Comparison of ENCODE assay signal across 8 mouse cellular contexts in the genomic region with DNA sequence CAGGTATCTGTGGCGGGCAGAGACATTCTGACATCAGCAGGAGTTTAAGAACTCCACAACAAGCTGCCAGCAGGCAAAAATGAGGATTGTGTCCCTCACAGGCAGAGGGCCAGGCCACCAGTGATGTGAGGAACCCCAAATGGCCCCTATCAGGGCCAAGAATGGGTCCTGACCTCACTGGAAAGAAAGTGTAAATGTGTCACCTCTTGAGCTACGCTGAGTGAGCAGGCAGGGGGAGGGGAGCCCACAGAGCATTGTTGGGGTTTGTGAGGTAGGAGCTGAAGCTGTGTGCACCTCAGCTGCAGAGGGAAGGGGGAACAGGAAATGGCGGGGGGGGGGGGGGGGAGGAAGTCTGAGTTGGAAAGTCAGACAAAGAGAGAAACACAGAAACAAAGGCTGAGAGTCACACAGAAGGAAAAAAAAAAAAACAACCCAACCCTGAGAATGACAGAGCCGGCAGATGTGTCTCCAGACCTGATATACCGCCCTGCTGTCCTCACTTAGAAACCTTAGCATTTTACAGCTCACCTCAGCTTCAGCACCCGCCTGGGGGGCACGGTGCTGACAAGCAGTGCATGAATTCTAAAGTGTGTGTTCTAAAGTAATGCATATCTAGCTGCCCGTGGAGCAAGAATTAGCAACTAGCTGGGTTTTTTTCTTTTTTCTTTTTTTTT. TPM values are rescaled to one million over a fixed set of nuclear protein-coding genes. Genes with fewer than 3 reads are reported as not detected.
DNase-seq lines count a peak whose midpoint lies in the region; ATAC-seq and TF ChIP-seq lines count a peak whose summit lies in the region.

No protein-coding gene starts in this region.

- intact Hi-C loops in heart, postnatal 14 days (cut with DNase I): no loop called here

- H3K4me1 ChIP-seq in heart, embryonic 10.5 days: peaks cover 17% of the 10 kb centered on the region
- peaks cover 1 to 20% of the 10 kb centered on the region in 2 experiments; a peak in 3 of 4 replicates for H3K4me1 ChIP-seq in heart, embryonic 14.5 days (ENCODE audit: control insufficient read depth in 2 of 2, insufficient read depth in 2 of 2, low read length in 2 of 2)
- H3K4me1 ChIP-seq in liver, embryonic 11.5 days (replicated peaks; ENCODE audit: control insufficient read depth, insufficient read depth, low read length): peaks cover 4% of the 10 kb centered on the region
- H3K4me1 ChIP-seq in hindbrain, embryonic 12.5 days: peaks cover 8% of the 10 kb centered on the region; the same call in 1 of the 2 replicates
- 0 out of 2 replicates have a peak, but pooled peaks cover 3% of the 10 kb centered on the region for H3K4me1 ChIP-seq in midbrain, postnatal 0 days (ENCODE audit: insufficient read depth, low read length)

- no peak overlapping the region for H3K9ac ChIP-seq in heart, embryonic 14.5 days (ENCODE audit: low read length)
- H3K9ac ChIP-seq in liver, embryonic 11.5 days (ENCODE audit: low read depth, low read length): no peak overlapping the region
- H3K9ac ChIP-seq in hindbrain, embryonic 12.5 days: no peak overlapping the region
- no peak overlapping the region for H3K9ac ChIP-seq in midbrain, postnatal 0 days (replicated peaks; ENCODE audit: low read length, poor library complexity, severe bottlenecking)

- H3K27ac ChIP-seq in heart, embryonic 10.5 days: peak overlapping the region; percentile 76
- peak overlapping the region; percentile 41 to 61; a peak in 3 of 4 replicates for H3K27ac ChIP-seq in heart, embryonic 14.5 days (replicated peaks in 1 of 2; ENCODE audit: control insufficient read depth in 1 of 2, insufficient read depth in 1 of 2, low read depth in 2 of 2, low read length in 2 of 2)
- no peak overlapping the region; the same call in 1 of the 2 replicates for H3K27ac ChIP-seq in liver, embryonic 11.5 days (ENCODE audit: low read depth, low read length)
- no peak overlapping the region for H3K27ac ChIP-seq in hindbrain, embryonic 12.5 days
- no peak overlapping the region for H3K27ac ChIP-seq in midbrain, postnatal 0 days (ENCODE audit: low read depth, low read length)

- 0 out of 2 replicates have a peak overlapping the region, but pooled peaks have one; percentile 15 for H3K4me3 ChIP-seq in heart, embryonic 10.5 days
- no peak overlapping the region for H3K4me3 ChIP-seq in heart, embryonic 14.5 days (ENCODE audit: control insufficient read depth in 1 of 2, insufficient read depth in 1 of 2, low read depth in 1 of 2, low read length in 2 of 2)
- no peak overlapping the region for H3K4me3 ChIP-seq in liver, embryonic 11.5 days (ENCODE audit: low read depth, low read length)
- H3K4me3 ChIP-seq in hindbrain, embryonic 12.5 days: no peak overlapping the region
- H3K4me3 ChIP-seq in midbrain, postnatal 0 days (ENCODE audit: low read depth, low read length): no peak overlapping the region

- H3K4me2 ChIP-seq in heart, embryonic 14.5 days (ENCODE audit: low read length): 0 out of 2 replicates have a peak overlapping the region, but pooled peaks have one; percentile 25
- peak overlapping the region; percentile 19; the same call in 1 of the 2 replicates for H3K4me2 ChIP-seq in liver, embryonic 11.5 days
- no peak overlapping the region for H3K4me2 ChIP-seq in hindbrain, embryonic 12.5 days (replicated peaks)
- no peak overlapping the region for H3K4me2 ChIP-seq in midbrain, postnatal 0 days (ENCODE audit: low read depth, low read length, poor library complexity, severe bottlenecking)

- H3K27me3 ChIP-seq in heart, embryonic 10.5 days (ENCODE audit: insufficient read depth, poor library complexity, severe bottlenecking): peaks cover 10% of the 10 kb centered on the region; the same call in 1 of the 2 replicates
- H3K27me3 ChIP-seq in heart, embryonic 14.5 days (ENCODE audit: control insufficient read depth, insufficient read depth, low read length): no peaks in the 10 kb centered on the region
- no peaks in the 10 kb centered on the region for H3K27me3 ChIP-seq in liver, embryonic 11.5 days (replicated peaks; ENCODE audit: control insufficient read depth, insufficient read depth, low read length)
- H3K27me3 ChIP-seq in hindbrain, embryonic 12.5 days: no peaks in the 10 kb centered on the region; the same call in 1 of the 2 replicates
- no peaks in the 10 kb centered on the region; the same call in 1 of the 2 replicates for H3K27me3 ChIP-seq in midbrain, postnatal 0 days (ENCODE audit: insufficient read depth, low read length)

- no peaks in the 10 kb centered on the region for H3K9me3 ChIP-seq in heart, embryonic 10.5 days
- no peaks in the 10 kb centered on the region for H3K9me3 ChIP-seq in heart, embryonic 14.5 days (ENCODE audit: control insufficient read depth, low read length)
- no peaks in the 10 kb centered on the region for H3K9me3 ChIP-seq in liver, embryonic 11.5 days (ENCODE audit: control insufficient read depth, low read length)
- H3K9me3 ChIP-seq in hindbrain, embryonic 12.5 days (replicated peaks): no peaks in the 10 kb centered on the region
- no peaks in the 10 kb centered on the region for H3K9me3 ChIP-seq in midbrain, postnatal 0 days (ENCODE audit: low read length)

- ATAC-seq in heart, embryonic 14.5 days (ENCODE audit: insufficient number of reproducible peaks, insufficient read depth, low FRiP score, low read depth): no peak
- no peak for ATAC-seq in liver, embryonic 11.5 days (replicated peaks; ENCODE audit: low FRiP score)
- no peak for ATAC-seq in hindbrain, embryonic 12.5 days (ENCODE audit: low FRiP score)
- ATAC-seq in midbrain, postnatal 0 days (ENCODE audit: low FRiP score): no peak

- no peak for DNase-seq in heart, embryonic 10.5 days (ENCODE audit: low spot score)
- no peak for DNase-seq in heart, postnatal 14 days
- no peak for DNase-seq in liver, embryonic 11.5 days (ENCODE audit: low spot score)
- DNase-seq in spleen, postnatal 36 days (ENCODE audit: low spot score in 2 of 2): peak; percentile 91 to 92
- no peak for DNase-seq in layer of hippocampus, postnatal 36 days
- DNase-seq in midbrain, postnatal 0 days (ENCODE audit: low spot score): no peak

- no peaks in the 10 kb centered on the region for H3K36me3 ChIP-seq in heart, embryonic 10.5 days
- no peaks in the 10 kb centered on the region for H3K36me3 ChIP-seq in heart, embryonic 14.5 days (ENCODE audit: control insufficient read depth, insufficient read depth, low read length)
- no peaks in the 10 kb centered on the region for H3K36me3 ChIP-seq in liver, embryonic 11.5 days (ENCODE audit: control insufficient read depth, insufficient read depth, low read length)
- H3K36me3 ChIP-seq in hindbrain, embryonic 12.5 days: no peaks in the 10 kb centered on the region
- no peaks in the 10 kb centered on the region for H3K36me3 ChIP-seq in midbrain, postnatal 0 days (ENCODE audit: insufficient read depth, low read length)

- no peak for TF ChIP-seq CTCF in midbrain, postnatal 0 days (IDR thresholded peaks at IDR 0.05)

- WGBS in heart, embryonic 10.5 days: 35% methylated on average over 7 of the region's 8 CpGs
- 32% methylated on average over 7 of the region's 8 CpGs for WGBS in heart, embryonic 14.5 days
- WGBS in liver, embryonic 11.5 days: 39% methylated on average over 7 of the region's 8 CpGs
- 52% methylated on average over 7 of the region's 8 CpGs for whole genome bisulfite sequencing in hindbrain, embryonic 12.5 days
- 68% methylated on average over 7 of the region's 8 CpGs for WGBS in midbrain, postnatal 0 days

RNA-seq across cellular contexts. Expression of a gene that starts 1.9 kb away (rescaled TPM):
- polyA plus RNA-seq in heart, embryonic 10.5 days (2016; fragmentation: Nextera tagmentation; extraction: Ambion mirVana): 3.0 and 6.3 TPM in 2 replicates
- 10 to 100 TPM in 1 of 2 experiments, 1 to 10 TPM in 1; 1.4 to 20.4 TPM for total RNA-seq in heart, postnatal 14 days (2021)
- polyA plus RNA-seq in heart, embryonic 14.5 days (2014; fragmentation: Nextera tagmentation; extraction: Ambion mirVana): 2.6 and 3.2 TPM in 2 replicates
- polyA plus RNA-seq in liver, embryonic 11.5 days (2014; fragmentation: Nextera tagmentation; extraction: Ambion mirVana): 5.5 and 6.0 TPM in 2 replicates
- polyA plus RNA-seq in hindbrain, embryonic 12.5 days (2016; fragmentation: Nextera tagmentation; extraction: Ambion mirVana): 6.4 and 7.1 TPM in 2 replicates
- 1 to 10 TPM; 2.7 to 2.8 TPM for total RNA-seq in layer of hippocampus, postnatal 36 days (2021)
- 17.5 and 20.4 TPM in 2 replicates for total RNA-seq in midbrain, postnatal 0 days (2014; rRNA removed)
- 17.5 and 20.7 TPM in 2 replicates for polyA plus RNA-seq in midbrain, postnatal 0 days (2015; fragmentation: Nextera tagmentation; extraction: Ambion mirVana)

RNA-seq across cellular contexts. Expression of a gene that starts 3.0 kb away (rescaled TPM):
- polyA plus RNA-seq in heart, embryonic 10.5 days (2016; fragmentation: Nextera tagmentation; extraction: Ambion mirVana): 1.6 and 3.6 TPM in 2 replicates
- under 1 TPM; 0.53 to 0.83 TPM for total RNA-seq in heart, postnatal 14 days (2021)
- polyA plus RNA-seq in heart, embryonic 14.5 days (2014; fragmentation: Nextera tagmentation; extraction: Ambion mirVana): 5.3 and 5.6 TPM in 2 replicates
- polyA plus RNA-seq in liver, embryonic 11.5 days (2014; fragmentation: Nextera tagmentation; extraction: Ambion mirVana): 9.2 and 9.3 TPM in 2 replicates
- polyA plus RNA-seq in hindbrain, embryonic 12.5 days (2016; fragmentation: Nextera tagmentation; extraction: Ambion mirVana): 1.7 and 2.5 TPM in 2 replicates
- total RNA-seq in layer of hippocampus, postnatal 36 days (2021): under 1 TPM in 1 of 2 experiments, not detected in 1; 0.65 TPM
- total RNA-seq in midbrain, postnatal 0 days (2014; rRNA removed): not detected in 2 replicates
- not detected in 2 replicates for polyA plus RNA-seq in midbrain, postnatal 0 days (2015; fragmentation: Nextera tagmentation; extraction: Ambion mirVana)

RNA-seq across cellular contexts. Expression of a gene that starts 25.1 kb away (rescaled TPM):
- polyA plus RNA-seq in heart, embryonic 10.5 days (2016; fragmentation: Nextera tagmentation; extraction: Ambion mirVana): 212 and 236 TPM in 2 replicates
- 100 to 1,000 TPM; 114 to 128 TPM for total RNA-seq in heart, postnatal 14 days (2021)
- 192 and 207 TPM in 2 replicates for polyA plus RNA-seq in heart, embryonic 14.5 days (2014; fragmentation: Nextera tagmentation; extraction: Ambion mirVana)
- polyA plus RNA-seq in liver, embryonic 11.5 days (2014; fragmentation: Nextera tagmentation; extraction: Ambion mirVana): 329 and 341 TPM in 2 replicates
- polyA plus RNA-seq in hindbrain, embryonic 12.5 days (2016; fragmentation: Nextera tagmentation; extraction: Ambion mirVana): 187 and 204 TPM in 2 replicates
- 100 to 1,000 TPM; 121 to 122 TPM for total RNA-seq in layer of hippocampus, postnatal 36 days (2021)
- 282 and 300 TPM in 2 replicates for total RNA-seq in midbrain, postnatal 0 days (2014; rRNA removed)
- 213 and 222 TPM in 2 replicates for polyA plus RNA-seq in midbrain, postnatal 0 days (2015; fragmentation: Nextera tagmentation; extraction: Ambion mirVana)

RNA-seq across cellular contexts. Expression of a gene that starts 25.2 kb away (rescaled TPM):
- polyA plus RNA-seq in heart, embryonic 10.5 days (2016; fragmentation: Nextera tagmentation; extraction: Ambion mirVana): 184 and 200 TPM in 2 replicates
- total RNA-seq in heart, postnatal 14 days (2021): 10 to 100 TPM; 46.8 to 51.3 TPM
- 158 and 179 TPM in 2 replicates for polyA plus RNA-seq in heart, embryonic 14.5 days (2014; fragmentation: Nextera tagmentation; extraction: Ambion mirVana)
- polyA plus RNA-seq in liver, embryonic 11.5 days (2014; fragmentation: Nextera tagmentation; extraction: Ambion mirVana): 207 and 228 TPM in 2 replicates
- 164 and 174 TPM in 2 replicates for polyA plus RNA-seq in hindbrain, embryonic 12.5 days (2016; fragmentation: Nextera tagmentation; extraction: Ambion mirVana)
- total RNA-seq in layer of hippocampus, postnatal 36 days (2021): 10 to 100 TPM; 79.1 to 81.4 TPM
- 146 and 189 TPM in 2 replicates for total RNA-seq in midbrain, postnatal 0 days (2014; rRNA removed)
- polyA plus RNA-seq in midbrain, postnatal 0 days (2015; fragmentation: Nextera tagmentation; extraction: Ambion mirVana): 210 and 232 TPM in 2 replicates

RNA-seq across cellular contexts. Expression of a gene that starts 32.8 kb away (rescaled TPM):
- 201 and 237 TPM in 2 replicates for polyA plus RNA-seq in heart, embryonic 10.5 days (2016; fragmentation: Nextera tagmentation; extraction: Ambion mirVana)
- total RNA-seq in heart, postnatal 14 days (2021): 10 to 100 TPM; 23.9 to 24.2 TPM
- polyA plus RNA-seq in heart, embryonic 14.5 days (2014; fragmentation: Nextera tagmentation; extraction: Ambion mirVana): 123 and 124 TPM in 2 replicates
- 215 and 223 TPM in 2 replicates for polyA plus RNA-seq in liver, embryonic 11.5 days (2014; fragmentation: Nextera tagmentation; extraction: Ambion mirVana)
- polyA plus RNA-seq in hindbrain, embryonic 12.5 days (2016; fragmentation: Nextera tagmentation; extraction: Ambion mirVana): 168 and 178 TPM in 2 replicates
- total RNA-seq in layer of hippocampus, postnatal 36 days (2021): 10 to 100 TPM; 45.2 to 55.8 TPM
- 28.3 and 31.2 TPM in 2 replicates for total RNA-seq in midbrain, postnatal 0 days (2014; rRNA removed)
- polyA plus RNA-seq in midbrain, postnatal 0 days (2015; fragmentation: Nextera tagmentation; extraction: Ambion mirVana): 48.4 and 48.9 TPM in 2 replicates

Comparison
In these comparisons a context has a peak if more than half of its experiments do, and no peak if none do; other contexts are left out.
1. DNase-seq: peak in spleen, postnatal 36 days (2 of 2); none in heart, embryonic 10.5 days (single experiment), heart, postnatal 14 days (0 of 2), liver, embryonic 11.5 days (single experiment), layer of hippocampus, postnatal 36 days (0 of 2) and midbrain, postnatal 0 days (single experiment).
2. H3K27ac ChIP-seq: peak in heart, embryonic 10.5 days (single experiment) and heart, embryonic 14.5 days (2 of 2); none in liver, embryonic 11.5 days (single experiment), hindbrain, embryonic 12.5 days (single experiment) and midbrain, postnatal 0 days (single experiment).
3. H3K4me2 ChIP-seq: peak in heart, embryonic 14.5 days (single experiment) and liver, embryonic 11.5 days (single experiment); none in hindbrain, embryonic 12.5 days (single experiment) and midbrain, postnatal 0 days (single experiment).